Mouse (Mus musculus) liver, embryonic 14.5 days (tissue): ENCODE results near the gene Snx19.

ENCODE experiments used
- CTCF ChIP-seq: IDR thresholded peaks from 2 replicates; pipeline ENCODE4 v1.5.1; 2016; ENCODE audit warnings: antibody characterized with exemption, low read depth, control low read depth
- EP300 ChIP-seq: IDR thresholded peaks from 2 replicates; pipeline ENCODE4 v1.6.1; 2016; ENCODE audit warnings: antibody characterized with exemption, low read depth

DNA sequence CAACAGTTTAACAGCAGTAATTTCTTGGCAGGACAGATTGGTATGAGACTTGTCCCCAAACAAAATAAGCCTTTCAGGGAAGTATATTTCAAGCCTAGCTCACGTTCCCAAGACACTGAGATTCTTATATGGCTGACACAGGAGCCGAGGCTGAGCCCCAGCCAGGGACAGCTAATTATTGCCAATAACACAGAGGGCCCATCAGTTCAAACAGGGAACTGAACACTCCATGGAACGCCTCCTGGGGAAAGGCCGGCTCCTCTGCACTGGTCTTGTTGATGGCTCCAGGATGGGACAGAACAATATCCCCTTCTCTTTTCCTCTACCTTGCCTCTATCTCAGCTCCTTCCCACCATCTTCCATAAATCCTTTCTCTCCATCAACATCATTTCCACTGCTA is 53.1 kb downstream of the Snx19 start:
- no peak for TF ChIP-seq CTCF
- TF ChIP-seq EP300, result no peak
